Mouse (Mus musculus) liver, embryonic 15.5 days (tissue): Measurements from ENCODE around the gene Kcnmb3. TPM values are rescaled to one million over a fixed set of nuclear protein-coding genes. Genes with fewer than 3 reads are reported as not detected.
A peak's percentile ranks its signal among the peaks of the same experiment; 100 is the strongest.

Source experiments
- ATAC-seq: fragments of 200-750 bp; cut with Nextera tagmentation; 2 replicates; pipeline ENCODE4 v1.8.0; 2017; ENCODE audit warnings: moderate number of reproducible peaks, mild to moderate bottlenecking, moderate library complexity; ENCODE audit not compliant: insufficient read depth
- H3K27ac ChIP-seq: fragments of 300-500 bp; sonication (generic); replicated peaks from 2 replicates; pipeline ENCODE4 v1.5.1; 2015; ENCODE audit warnings: mild to moderate bottlenecking, inconsistent platforms
- H3K27me3 ChIP-seq: fragments of 300-500 bp; sonication (generic); 2 replicates; pipeline ENCODE4 v1.6.1; 2015; ENCODE audit warnings: mild to moderate bottlenecking, inconsistent platforms
- H3K36me3 ChIP-seq: fragments of 300-500 bp; sonication (generic); replicated peaks from 2 replicates; pipeline ENCODE4 v1.6.1; 2015; ENCODE audit warnings: moderate library complexity, mild to moderate bottlenecking, inconsistent platforms
- H3K4me1 ChIP-seq: fragments of 300-500 bp; sonication (generic); replicated peaks from 2 replicates; pipeline ENCODE4 v1.6.1; 2015; ENCODE audit warnings: inconsistent platforms
- H3K4me2 ChIP-seq: fragments of 300-500 bp; sonication (generic); 2 replicates; pipeline ENCODE4 v1.6.1; 2015; ENCODE audit warnings: moderate library complexity, mild to moderate bottlenecking, inconsistent platforms
- H3K4me3 ChIP-seq: fragments of 300-500 bp; sonication (generic); replicated peaks from 2 replicates; pipeline ENCODE4 v1.5.1; 2015; ENCODE audit warnings: mild to moderate bottlenecking, inconsistent platforms
- H3K9ac ChIP-seq: fragments of 300-500 bp; sonication (generic); 2 replicates; pipeline ENCODE4 v1.6.1; 2015; ENCODE audit warnings: moderate library complexity, mild to moderate bottlenecking, inconsistent platforms
- H3K9me3 ChIP-seq: fragments of 300-500 bp; sonication (generic); replicated peaks from 2 replicates; pipeline ENCODE4 v1.6.1; 2016; ENCODE audit warnings: inconsistent platforms
- WGBS: fragments of 180-500 bp; shearing (Covaris S2); methylation state at CpG from one replicate; pipeline ENCODE4 v1.1.7; 2015; ENCODE audit warnings: mixed read lengths; ENCODE audit not compliant: insufficient replicate concordance; 5-methylcytosine and 5-hydroxymethylcytosine counted together
- polyA plus RNA-seq: library from polyadenylated mRNA; unstranded; fragments of >200 nt; fragmentation: Nextera tagmentation; extraction: Ambion mirVana; gene quantifications from 2 replicates; pipeline ENCODE4 v1.2.1, GENCODE M21; 2015

The Kcnmb3 gene
- polyA plus RNA-seq = not detected in 2 replicates

- H3K4me3 ChIP-seq = no peak within 1 kb of the TSS
- no peak for ATAC-seq
- no peak within 1 kb of the TSS for H3K9ac ChIP-seq
- H3K4me1 ChIP-seq = peaks cover 4% of the 10 kb centered on the region; the same call in 1 of the 2 replicates
- H3K4me2 ChIP-seq = no peak within 1 kb of the TSS
- no peaks in the 10 kb centered on the region for H3K36me3 ChIP-seq
- no peaks in the 10 kb centered on the region for H3K27me3 ChIP-seq
- H3K27ac ChIP-seq = no peak within 1 kb of the TSS
- no peaks in the 10 kb centered on the region for H3K9me3 ChIP-seq
- 59% methylated on average over 11 of the region's 11 CpGs for WGBS
These were observed at the start of gene Kcnmb3 for GRCm38 (mm10) chr3:32492097-32493090. Gene Kcnmb3, minus strand, starts transcription at chr3:32492231.

DNA sequence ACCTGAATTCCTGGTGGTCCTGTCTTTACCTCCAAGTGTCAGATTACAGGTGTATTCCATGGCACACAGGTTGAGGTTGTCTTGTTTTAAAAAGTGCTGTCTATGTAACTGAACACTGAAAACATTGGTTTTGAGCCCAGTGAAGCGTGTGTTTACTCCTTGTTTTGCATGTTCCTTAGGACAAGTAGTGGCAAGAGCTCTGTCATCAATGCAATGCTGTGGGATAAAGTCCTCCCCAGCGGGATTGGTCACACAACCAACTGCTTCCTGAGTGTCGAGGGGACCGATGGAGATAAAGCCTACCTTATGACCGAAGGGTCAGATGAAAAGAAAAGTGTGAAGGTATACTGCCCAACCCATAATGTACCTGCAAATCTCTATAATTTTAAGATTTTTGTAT is 46.1 kb upstream of the Kcnmb3 start:
- Histone ChIP-seq H3K4me3 (no peak overlapping the region), H3K9ac (no peak overlapping the region), H3K4me1 (peaks cover 20% of the 10 kb centered on the region), H3K27ac (no peak overlapping the region), H3K4me2 (no peak overlapping the region), H3K9me3 (no peaks in the 10 kb centered on the region), H3K27me3 (no peaks in the 10 kb centered on the region), H3K36me3 (peaks cover 70% of the 10 kb centered on the region)
- ATAC-seq = no peak
- WGBS = 72% methylated on average over 5 of the region's 5 CpGs

DNA sequence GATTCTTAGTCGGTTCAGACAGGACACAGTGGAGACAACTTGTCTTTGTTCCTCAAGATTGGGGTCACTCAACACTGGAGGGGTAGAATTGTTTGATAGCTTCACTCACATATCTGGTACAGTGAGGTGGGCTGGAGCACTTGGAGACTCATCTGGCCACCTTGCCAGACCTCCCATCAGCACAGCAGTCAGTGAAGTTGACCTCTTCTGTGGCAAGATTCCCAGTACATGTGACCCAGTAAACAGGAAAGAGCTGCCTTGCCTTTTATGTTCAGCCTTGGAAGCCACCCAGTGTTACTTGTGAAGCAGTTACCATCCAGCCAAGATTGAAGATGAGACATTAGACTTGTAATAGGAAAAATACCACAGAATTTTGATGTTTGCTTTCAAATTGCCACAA is 45.5 kb upstream of the Kcnmb3 start:
- H3K36me3 ChIP-seq = peaks cover 68% of the 10 kb centered on the region
- H3K9ac ChIP-seq = no peak overlapping the region
- 67% methylated on average over 1 of the region's 1 CpGs for WGBS
- no peak overlapping the region for H3K4me3 ChIP-seq
- H3K27me3 ChIP-seq = no peaks in the 10 kb centered on the region
- no peaks in the 10 kb centered on the region for H3K9me3 ChIP-seq
- peaks cover 21% of the 10 kb centered on the region for H3K4me1 ChIP-seq
- ATAC-seq = no peak
- no peak overlapping the region for H3K4me2 ChIP-seq
- H3K27ac ChIP-seq = no peak overlapping the region

DNA sequence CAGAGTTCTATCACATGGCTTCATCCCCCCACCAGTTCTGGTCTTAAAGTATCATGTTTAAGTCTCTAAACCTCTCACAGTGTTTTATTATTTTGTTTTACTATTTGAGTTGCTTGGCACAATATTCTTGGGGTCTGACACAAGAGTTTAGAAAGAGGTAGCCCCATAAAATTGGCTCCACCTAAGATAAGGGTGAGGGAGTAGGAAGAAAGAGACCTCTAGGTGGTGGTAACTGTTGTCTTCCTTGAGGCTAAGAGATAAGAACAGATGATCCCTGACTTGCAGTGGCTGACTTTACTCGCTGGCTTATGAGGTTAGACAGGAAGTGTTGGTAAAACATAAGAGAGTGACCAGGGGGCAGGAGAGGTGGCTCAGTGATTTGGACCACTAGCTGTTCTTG is 43.7 kb upstream of the Kcnmb3 start:
- Histone ChIP-seq H3K36me3 (peaks cover 66% of the 10 kb centered on the region), H3K4me2 (0 out of 2 replicates have a peak overlapping the region, but pooled peaks have one; percentile 16), H3K9ac (no peak overlapping the region), H3K9me3 (no peaks in the 10 kb centered on the region), H3K27ac (no peak overlapping the region; the same call in none of the 2 replicates), H3K4me1 (peaks cover 28% of the 10 kb centered on the region), H3K4me3 (no peak overlapping the region), H3K27me3 (no peaks in the 10 kb centered on the region)
- WGBS = 15% methylated on average over 1 of the region's 1 CpGs
- peak; percentile 61; the same call in 1 of the 2 replicates for ATAC-seq

GRCm38 (mm10) chr3:32530041-32530440 is 38.0 kb upstream of the Kcnmb3 start:
- Histone ChIP-seq H3K4me3 (peak overlapping the region; percentile 85), H3K4me1 (peaks cover 25% of the 10 kb centered on the region), H3K27me3 (no peaks in the 10 kb centered on the region), H3K4me2 (peak overlapping the region; percentile 76), H3K36me3 (peaks cover 25% of the 10 kb centered on the region), H3K9ac (peak overlapping the region; percentile 87), H3K9me3 (no peaks in the 10 kb centered on the region), H3K27ac (peak overlapping the region; percentile 87)
- 11% methylated on average over 5 of the region's 5 CpGs for WGBS
- ATAC-seq = no peak

DNA sequence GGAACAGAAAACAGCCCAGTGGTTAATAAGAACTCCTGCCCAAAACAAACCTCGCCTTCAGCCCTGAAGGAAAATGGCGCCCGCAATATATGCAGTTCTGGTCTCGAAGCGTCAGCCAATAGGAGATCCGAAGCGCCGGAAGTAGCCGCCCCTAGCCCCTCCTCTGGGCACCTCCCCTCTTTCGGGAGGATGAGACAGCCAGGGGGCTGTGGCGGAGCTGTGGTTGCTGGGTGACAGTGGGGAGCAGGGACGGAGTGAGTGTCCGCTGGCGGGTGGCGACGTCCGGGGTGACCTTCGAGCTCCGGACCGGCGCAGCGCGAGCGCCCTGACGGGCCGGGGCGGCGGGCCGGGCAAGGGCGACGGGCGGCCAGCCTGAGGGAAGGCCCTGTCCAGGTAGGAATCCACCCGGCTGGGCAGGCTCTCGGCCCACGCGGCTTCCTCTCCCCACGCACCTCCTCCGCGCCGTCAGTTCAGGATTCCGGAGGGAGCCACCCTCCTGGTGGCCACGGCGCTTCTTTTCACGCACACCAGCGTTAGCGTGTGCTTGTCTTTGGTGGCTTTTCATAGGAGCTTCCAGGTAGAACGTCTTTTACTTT is 37.4 kb upstream of the Kcnmb3 start, which contains the start of gene Mfn1:
TSS of gene Mfn1 (plus strand) at position 163 of the 596 bp plus-strand sequence.
- Histone ChIP-seq H3K9me3 (no peaks in the 10 kb centered on the region), H3K4me2 (peak within 1 kb of the TSS; percentile 76), H3K4me3 (peak within 1 kb of the TSS; percentile 85), H3K27me3 (no peaks in the 10 kb centered on the region), H3K27ac (peak within 1 kb of the TSS; percentile 87), H3K9ac (peak within 1 kb of the TSS; percentile 87), H3K4me1 (peaks cover 25% of the 10 kb centered on the region), H3K36me3 (peaks cover 22% of the 10 kb centered on the region)
- WGBS = under 1% methylated on average over 47 of the region's 47 CpGs
- ATAC-seq = peak; percentile 99

DNA sequence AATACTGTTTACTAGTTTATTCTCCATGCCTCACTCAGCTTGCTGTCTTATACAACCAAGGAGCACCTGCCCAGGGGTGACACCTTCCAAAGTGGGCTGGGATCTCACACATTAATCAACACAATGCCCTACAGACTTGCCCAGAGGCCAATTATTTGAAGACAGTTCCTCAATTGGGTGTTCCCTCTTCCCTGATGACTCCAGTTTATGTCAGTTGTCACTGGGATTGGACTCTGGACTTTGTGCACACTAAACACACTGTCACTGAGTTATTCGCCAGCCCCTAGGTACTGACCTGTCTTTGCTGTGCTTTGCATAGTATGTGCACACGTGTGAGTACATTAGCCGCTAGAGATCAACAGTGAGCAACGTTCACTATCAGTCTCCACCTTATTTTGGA is 35.1 kb upstream of the Kcnmb3 start:
- Histone ChIP-seq H3K27me3 (no peaks in the 10 kb centered on the region), H3K27ac (no peak overlapping the region), H3K36me3 (peaks cover 21% of the 10 kb centered on the region; the same call in 1 of the 2 replicates), H3K4me2 (no peak overlapping the region), H3K4me1 (peaks cover 19% of the 10 kb centered on the region), H3K9ac (no peak overlapping the region), H3K9me3 (no peaks in the 10 kb centered on the region), H3K4me3 (no peak overlapping the region)
- ATAC-seq = no peak
- 68% methylated on average over 4 of the region's 4 CpGs for WGBS

DNA sequence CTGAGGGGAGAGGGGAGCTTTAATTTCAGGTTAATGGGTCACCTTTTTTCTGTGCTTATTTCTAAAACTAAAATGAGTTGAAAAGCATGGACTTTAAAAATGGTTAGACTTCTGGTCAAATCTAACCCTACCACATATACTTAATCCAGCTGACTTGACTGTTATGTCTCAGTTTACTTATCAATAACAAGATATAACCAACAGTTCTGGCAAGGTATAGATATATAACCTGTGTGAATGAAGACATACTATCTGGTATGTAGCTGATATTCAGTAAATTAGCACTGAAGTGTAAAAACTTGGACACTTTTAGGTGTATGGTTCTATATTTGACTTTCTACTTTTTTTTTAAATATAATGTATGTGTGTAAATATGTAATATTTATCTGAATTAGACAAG is 21.5 kb upstream of the Kcnmb3 start:
- Histone ChIP-seq H3K9me3 (no peaks in the 10 kb centered on the region), H3K4me3 (peak overlapping the region; percentile 32), H3K4me2 (peak overlapping the region; percentile 95), H3K27ac (peak overlapping the region; percentile 92), H3K4me1 (peaks cover 59% of the 10 kb centered on the region), H3K36me3 (peaks cover 40% of the 10 kb centered on the region), H3K9ac (0 out of 2 replicates have a peak overlapping the region, but pooled peaks have one; percentile 2), H3K27me3 (no peaks in the 10 kb centered on the region)
- no peak for ATAC-seq

DNA sequence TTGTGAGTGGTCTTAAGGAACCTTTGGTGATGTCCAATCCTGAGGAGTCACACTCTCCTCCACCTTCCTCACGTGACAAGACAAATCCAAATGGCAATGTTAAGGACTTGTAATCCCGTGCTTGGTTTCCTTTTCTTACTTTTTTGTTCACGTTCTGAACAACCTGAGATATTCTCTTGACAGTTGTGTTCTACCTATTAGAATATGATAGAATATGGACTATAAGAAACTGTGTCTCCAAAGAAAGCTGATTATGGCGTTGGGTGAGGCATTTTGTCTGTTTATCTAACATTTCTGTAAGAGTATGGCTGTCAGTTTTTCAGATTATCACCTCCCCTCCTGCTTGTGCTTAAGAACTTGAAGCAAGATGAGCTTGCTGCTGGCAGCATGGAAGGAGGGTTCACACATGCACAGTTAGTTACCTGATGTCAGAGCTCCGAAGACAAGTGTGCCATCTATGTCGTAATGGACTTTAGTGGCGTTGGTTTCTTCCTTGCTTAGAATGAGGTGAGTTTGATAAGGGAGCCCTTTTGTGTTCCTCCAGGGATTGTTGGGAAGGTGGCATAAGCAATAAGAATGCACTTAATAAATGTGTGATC is 20.8 kb upstream of the Kcnmb3 start:
- H3K9ac ChIP-seq = 0 out of 2 replicates have a peak overlapping the region, but pooled peaks have one; percentile 12

DNA sequence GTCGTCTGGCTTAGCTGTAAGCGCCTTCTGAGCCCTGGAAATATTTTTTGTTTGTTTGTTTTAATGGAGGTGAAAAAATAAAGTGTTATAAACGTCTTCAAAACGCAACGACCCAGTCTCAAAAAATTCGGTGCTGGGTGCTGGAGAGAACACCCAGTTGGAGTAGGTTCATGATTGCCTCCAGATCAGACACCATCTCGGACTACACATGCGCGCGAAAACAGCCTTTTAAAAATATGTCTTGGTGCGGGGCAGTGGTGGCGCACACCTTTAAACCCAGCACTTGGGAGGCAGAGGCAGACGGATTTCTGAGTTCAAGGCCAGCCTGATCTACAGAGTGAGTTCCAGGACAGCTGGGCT is 19.1 kb upstream of the Kcnmb3 start:
- peak overlapping the region; percentile 78 for H3K9ac ChIP-seq
- peak overlapping the region; percentile 81 for H3K4me3 ChIP-seq
- peaks cover 59% of the 10 kb centered on the region for H3K4me1 ChIP-seq
- no peak for ATAC-seq
- 2% methylated on average over 13 of the region's 13 CpGs for WGBS
- H3K27ac ChIP-seq = peak overlapping the region; percentile 92
- no peaks in the 10 kb centered on the region for H3K27me3 ChIP-seq
- H3K36me3 ChIP-seq = peaks cover 17% of the 10 kb centered on the region
- no peaks in the 10 kb centered on the region for H3K9me3 ChIP-seq
- peak overlapping the region; percentile 95 for H3K4me2 ChIP-seq

More for the DNA sequence above, 20.8 kb upstream of the Kcnmb3 start:
- H3K27me3 ChIP-seq = no peaks in the 10 kb centered on the region
- 34% methylated on average over 7 of the region's 7 CpGs for WGBS
- peaks cover 34% of the 10 kb centered on the region for H3K36me3 ChIP-seq
- H3K4me2 ChIP-seq = peak overlapping the region; percentile 95
- H3K4me1 ChIP-seq = peaks cover 59% of the 10 kb centered on the region
- H3K9me3 ChIP-seq = no peaks in the 10 kb centered on the region
- peak overlapping the region; percentile 32 for H3K4me3 ChIP-seq
- no peak for ATAC-seq
- H3K27ac ChIP-seq = peak overlapping the region; percentile 92
